Mouse (Mus musculus) embryonic facial prominence, embryonic 14.5 days (tissue): ENCODE data around the gene Gm15140. TPM values are rescaled to one million over a fixed set of nuclear protein-coding genes. Genes with fewer than 3 reads are reported as not detected.
"Not testable (repeated sequence)": the region's sequence is repeated elsewhere in the genome, so short reads cannot be mapped to it uniquely, and the experiment has no call there.

Source experiments
- ATAC-seq: fragments of 200-750 bp; cut with Nextera tagmentation; 2 replicates; pipeline ENCODE4 v1.8.0; 2017; ENCODE audit warnings: low read depth, moderate number of reproducible peaks, moderate TSS enrichment
- DNase-seq: peaks from one replicate; pipeline ENCODE4 v3.0.0-alpha.2; 2015; ENCODE audit warnings: low spot score
- H3K27ac ChIP-seq: fragments of 300-500 bp; sonication (generic); replicated peaks from 2 replicates; pipeline ENCODE4 v1.5.1; 2014; ENCODE audit warnings: low read depth, mild to moderate bottlenecking, low read length, moderate library complexity
- H3K27me3 ChIP-seq: fragments of 300-500 bp; sonication (generic); replicated peaks from 2 replicates; pipeline ENCODE4 v1.6.1; 2014; ENCODE audit warnings: low read length; ENCODE audit not compliant: control insufficient read depth, insufficient read depth
- H3K36me3 ChIP-seq: fragments of 300-500 bp; sonication (generic); 2 replicates; pipeline ENCODE4 v1.6.1; 2014; ENCODE audit warnings: low read length, mixed read lengths; ENCODE audit not compliant: control insufficient read depth, insufficient read depth
- H3K4me1 ChIP-seq: fragments of 300-500 bp; sonication (generic); 2 replicates; pipeline ENCODE4 v1.6.1; 2014; ENCODE audit warnings: antibody characterized with exemption, low read length; ENCODE audit not compliant: control insufficient read depth, insufficient read depth
- H3K4me2 ChIP-seq: fragments of 300-500 bp; sonication (generic); 2 replicates; pipeline ENCODE4 v1.6.1; 2014; ENCODE audit warnings: low read depth, mild to moderate bottlenecking, low read length, moderate library complexity, mixed read lengths
- H3K4me3 ChIP-seq: fragments of 300-500 bp; sonication (generic); 2 replicates; pipeline ENCODE4 v1.5.1; 2014; ENCODE audit warnings: low read depth, mild to moderate bottlenecking, low read length
- H3K9ac ChIP-seq: fragments of 300-500 bp; sonication (generic); 2 replicates; pipeline ENCODE4 v1.6.1; 2014; ENCODE audit warnings: low read depth, mild to moderate bottlenecking, low read length, moderate library complexity, mixed read lengths
- H3K9me3 ChIP-seq: fragments of 300-500 bp; sonication (generic); 2 replicates; pipeline ENCODE4 v1.6.1; 2016; ENCODE audit warnings: low read length; ENCODE audit not compliant: control insufficient read depth
- WGBS: fragments of 180-500 bp; shearing (Covaris S2); extraction: QIAGEN DNeasy Blood & Tissue Kit; methylation state at CpG from one replicate; pipeline ENCODE4 v1.1.7; 2014; 5-methylcytosine and 5-hydroxymethylcytosine counted together
- polyA plus RNA-seq: library from polyadenylated mRNA; unstranded; fragments of >200 nt; fragmentation: Nextera tagmentation; extraction: Ambion mirVana; gene quantifications from 2 replicates; pipeline ENCODE4 v1.2.1, GENCODE M21; 2014

Gm15140 gene
- polyA plus RNA-seq = not detected in 2 replicates

- H3K9me3 ChIP-seq, H3K27me3 ChIP-seq, ATAC-seq, DNase-seq, H3K36me3 ChIP-seq, H3K4me1 ChIP-seq, H3K4me3 ChIP-seq, H3K4me2 ChIP-seq, H3K9ac ChIP-seq, H3K27ac ChIP-seq: not testable (repeated sequence)
- 74% methylated on average over 1 of the region's 1 CpGs for WGBS
These were observed at the start of gene Gm15140 for GRCm38 (mm10) chrX:154120585-154120984. TSS of gene Gm15140 (minus strand) at chrX:154120685.

Other genes starting within 250 kb of the Gm15140 start
- not detected in 2 replicates for gene Samt1, start 108.0 kb downstream of the Gm15140 start, polyA plus RNA-seq
- gene 4921511M17Rik, start 86.9 kb downstream of the Gm15140 start, polyA plus RNA-seq = not detected in 2 replicates
- not detected in 2 replicates for gene Gm10057, start 65.6 kb downstream of the Gm15140 start, polyA plus RNA-seq
- gene 4930524N10Rik, start 222.7 kb upstream of the Gm15140 start, polyA plus RNA-seq = not detected in 2 replicates